Mouse (Mus musculus): ENCODE measurements around the gene Nkain1. TPM values are rescaled to one million over a fixed set of nuclear protein-coding genes. Genes with fewer than 3 reads are reported as not detected.

The Nkain1 gene
- polyA plus RNA-seq, 1 experiment, result not detected

DNA sequence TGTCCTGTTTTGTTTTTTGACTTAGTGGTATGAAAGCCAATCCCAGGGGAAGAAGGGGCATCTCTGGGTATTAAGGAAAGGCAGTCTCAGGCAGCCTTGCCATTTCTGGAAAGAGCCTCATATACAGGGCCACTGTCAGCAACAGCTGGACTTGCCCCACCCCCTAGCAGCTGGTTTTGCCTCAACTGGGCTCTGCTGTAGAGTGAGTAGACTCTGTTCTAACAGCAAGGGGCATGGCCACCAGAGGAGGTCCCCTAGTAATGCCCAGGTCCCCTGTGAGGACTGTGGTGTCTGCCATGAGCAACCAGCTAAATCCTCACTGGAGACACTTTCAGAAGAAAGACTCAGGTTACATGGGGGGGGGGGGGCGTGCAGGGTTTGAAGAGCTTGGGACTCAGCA is 17.0 kb downstream of the Nkain1 start:
- H3K4me3 ChIP-seq (replicated peaks), result no peak overlapping the region
- TF ChIP-seq TAL1 (IDR thresholded peaks at IDR 0.05; ENCODE audit: low read length) (no peak), GATA1 (IDR thresholded peaks at IDR 0.05; ENCODE audit: low read length) (no peak)
- no peaks in the 10 kb centered on the region for H3K27me3 ChIP-seq (ENCODE audit: control insufficient read depth)

DNA sequence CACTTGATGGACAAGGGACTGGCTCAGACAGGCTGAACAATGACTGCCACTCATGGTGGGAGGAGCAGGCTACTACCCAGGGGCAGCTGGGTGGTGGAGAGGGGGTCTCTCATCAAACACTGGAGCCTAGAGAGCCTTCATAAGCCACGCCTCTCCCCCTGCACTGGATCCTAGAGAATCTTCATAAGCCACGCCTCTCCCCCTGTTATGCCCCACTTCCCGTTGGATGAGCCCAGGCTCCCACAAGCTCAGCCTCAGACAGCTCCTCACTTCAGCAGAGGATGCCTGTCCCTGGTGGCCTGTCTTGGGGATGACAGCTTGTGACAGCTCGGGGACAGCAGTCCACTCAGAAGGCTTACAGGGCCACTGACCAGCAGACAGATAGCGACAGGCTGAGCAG is 17.7 kb downstream of the Nkain1 start:
- H3K36me3 ChIP-seq (ENCODE audit: control insufficient read depth), result no peaks in the 10 kb centered on the region
- H3K4me3 ChIP-seq (replicated peaks), result no peak overlapping the region
- no peaks in the 10 kb centered on the region for H3K9me3 ChIP-seq (ENCODE audit: control insufficient read depth, low read length)
- H3K4me1 ChIP-seq (ENCODE audit: control insufficient read depth), result peaks cover 9% of the 10 kb centered on the region
- TF ChIP-seq TAL1 (IDR thresholded peaks at IDR 0.05; ENCODE audit: low read length) (no peak), GATA1 (IDR thresholded peaks at IDR 0.05; ENCODE audit: low read length) (no peak)
- H3K27me3 ChIP-seq (ENCODE audit: control insufficient read depth), result no peaks in the 10 kb centered on the region

More for the DNA sequence above, 17.0 kb downstream of the Nkain1 start:
- Histone ChIP-seq H3K4me1 (ENCODE audit: control insufficient read depth) (peaks cover 9% of the 10 kb centered on the region), H3K9me3 (ENCODE audit: control insufficient read depth, low read length) (no peaks in the 10 kb centered on the region), H3K36me3 (ENCODE audit: control insufficient read depth) (no peaks in the 10 kb centered on the region)

DNA sequence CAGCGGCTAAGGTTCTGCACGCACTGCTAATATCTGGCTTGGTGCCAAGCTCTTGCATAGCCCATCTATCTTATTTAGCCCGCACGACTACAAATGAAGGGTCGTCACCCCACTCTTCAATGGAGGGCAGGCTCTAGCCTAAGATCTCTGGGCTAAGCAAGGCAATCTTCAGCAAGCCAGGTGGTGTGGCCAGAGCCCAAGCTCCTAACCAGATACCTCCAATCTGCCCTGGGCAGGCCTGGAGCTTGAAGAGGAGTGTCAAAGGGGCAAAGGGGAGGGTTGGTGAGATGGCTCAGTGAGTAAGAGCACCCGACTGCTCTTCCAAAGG is 20.9 kb downstream of the Nkain1 start:
- TF ChIP-seq TAL1 (IDR thresholded peaks at IDR 0.05; ENCODE audit: low read length), result no peak
- no peak for TF ChIP-seq GATA1 (IDR thresholded peaks at IDR 0.05; ENCODE audit: low read length)
- peaks cover 4% of the 10 kb centered on the region; the same call in 1 of the 2 replicates for H3K9me3 ChIP-seq (ENCODE audit: control insufficient read depth, low read length)
- no peak overlapping the region for H3K4me3 ChIP-seq (replicated peaks)
- H3K36me3 ChIP-seq (ENCODE audit: control insufficient read depth), result no peaks in the 10 kb centered on the region
- H3K27me3 ChIP-seq (ENCODE audit: control insufficient read depth), result no peaks in the 10 kb centered on the region
- peaks cover 9% of the 10 kb centered on the region for H3K4me1 ChIP-seq (ENCODE audit: control insufficient read depth)

DNA sequence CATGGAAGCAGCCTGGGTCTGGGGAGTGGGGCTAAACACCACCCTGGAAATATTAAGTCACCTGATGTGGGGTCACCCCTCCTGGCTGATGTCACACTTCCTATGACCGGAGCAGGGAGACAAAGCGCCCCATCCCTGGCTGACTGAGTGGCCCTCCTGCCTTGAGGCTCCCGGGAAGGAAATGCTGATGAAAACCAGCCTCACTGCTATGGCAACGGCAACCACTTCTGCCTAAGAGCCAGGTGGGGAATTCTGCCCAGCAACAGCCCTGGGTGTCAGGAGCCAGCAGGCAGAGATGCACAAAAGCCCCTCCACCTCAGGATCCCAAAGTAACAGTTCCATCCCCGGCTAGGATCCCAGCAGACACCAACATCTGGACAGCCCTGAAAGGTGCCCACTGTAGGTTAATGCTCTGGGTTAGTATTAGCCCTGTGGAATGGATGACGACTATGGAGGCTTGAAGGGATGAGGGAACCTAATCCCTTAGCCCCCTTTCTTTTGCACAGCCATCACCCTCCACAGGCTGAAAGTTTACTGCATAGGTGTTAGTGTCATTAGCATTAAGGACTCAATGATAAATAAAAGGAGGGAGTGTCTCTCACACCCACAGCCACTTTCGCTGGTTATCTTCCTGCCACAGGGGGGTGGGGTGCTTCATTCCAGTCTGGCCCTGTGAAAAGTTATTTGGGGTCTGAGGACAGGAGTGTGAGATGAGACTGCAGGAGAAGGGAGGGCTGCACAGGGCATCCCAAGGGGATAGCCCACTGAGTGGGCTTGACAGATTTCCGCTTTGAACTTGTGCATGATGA is 21.5 kb downstream of the Nkain1 start:
- peaks cover 9% of the 10 kb centered on the region for H3K4me1 ChIP-seq (ENCODE audit: control insufficient read depth)
- H3K9me3 ChIP-seq (ENCODE audit: control insufficient read depth, low read length), result peaks cover 4% of the 10 kb centered on the region; the same call in 1 of the 2 replicates
- TF ChIP-seq GATA1 (IDR thresholded peaks at IDR 0.05; ENCODE audit: low read length), result no peak
- TF ChIP-seq TAL1 (IDR thresholded peaks at IDR 0.05; ENCODE audit: low read length), result no peak
- no peaks in the 10 kb centered on the region for H3K36me3 ChIP-seq (ENCODE audit: control insufficient read depth)
- no peaks in the 10 kb centered on the region for H3K27me3 ChIP-seq (ENCODE audit: control insufficient read depth)
- H3K4me3 ChIP-seq (replicated peaks), result no peak overlapping the region

DNA sequence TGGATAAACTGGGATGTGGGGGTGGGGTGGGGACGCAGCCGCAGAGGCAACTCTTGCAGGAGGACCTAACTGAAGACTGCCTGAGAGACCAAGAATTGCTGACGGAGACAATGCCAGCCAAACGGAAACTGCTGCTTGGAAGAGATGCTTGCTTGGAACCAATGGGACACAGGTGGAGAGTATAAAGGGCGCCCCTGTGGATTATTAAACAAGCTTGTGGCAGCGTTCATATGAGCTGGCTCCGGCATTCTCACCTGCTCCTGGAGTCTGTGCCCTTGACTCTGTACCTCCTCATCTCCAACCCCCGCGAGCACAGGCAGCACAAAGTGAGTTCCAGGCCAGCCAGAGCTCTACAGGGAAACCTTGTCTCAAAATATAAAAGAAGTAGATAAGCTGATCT is 23.5 kb downstream of the Nkain1 start:
- Histone ChIP-seq H3K27me3 (ENCODE audit: control insufficient read depth) (0 out of 2 replicates have a peak, but pooled peaks cover 2% of the 10 kb centered on the region), H3K4me3 (replicated peaks) (no peak overlapping the region), H3K9me3 (ENCODE audit: control insufficient read depth, low read length) (peaks cover 4% of the 10 kb centered on the region; the same call in 1 of the 2 replicates), H3K4me1 (ENCODE audit: control insufficient read depth) (peaks cover 9% of the 10 kb centered on the region), H3K36me3 (ENCODE audit: control insufficient read depth) (no peaks in the 10 kb centered on the region)
- TF ChIP-seq GATA1 (IDR thresholded peaks at IDR 0.05; ENCODE audit: low read length), result no peak
- TF ChIP-seq TAL1 (IDR thresholded peaks at IDR 0.05; ENCODE audit: low read length), result no peak

DNA sequence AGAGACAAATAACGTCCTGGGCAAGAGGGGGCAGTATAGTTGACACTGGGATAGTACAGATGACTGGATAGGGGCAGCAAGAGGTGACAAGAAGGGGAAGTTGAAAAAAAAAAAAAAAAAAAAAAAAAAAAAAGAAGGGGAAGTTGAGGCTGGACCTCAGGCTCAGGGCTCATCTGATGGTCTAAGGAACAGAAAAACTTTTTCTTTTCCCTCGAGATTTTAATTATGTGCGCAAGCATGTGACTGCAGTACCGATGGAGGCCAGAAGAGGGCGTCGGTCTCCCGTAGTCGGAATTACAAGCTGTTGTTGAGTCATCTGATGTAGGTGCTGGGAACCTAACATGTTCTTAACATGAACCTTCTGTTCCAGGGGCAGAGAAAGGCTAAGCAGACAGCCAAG is 24.8 kb downstream of the Nkain1 start:
- Histone ChIP-seq H3K9me3 (ENCODE audit: control insufficient read depth, low read length) (peaks cover 4% of the 10 kb centered on the region; the same call in 1 of the 2 replicates), H3K4me3 (replicated peaks) (no peak overlapping the region), H3K27me3 (ENCODE audit: control insufficient read depth) (0 out of 2 replicates have a peak, but pooled peaks cover 2% of the 10 kb centered on the region), H3K36me3 (ENCODE audit: control insufficient read depth) (no peaks in the 10 kb centered on the region), H3K4me1 (ENCODE audit: control insufficient read depth) (peaks cover 9% of the 10 kb centered on the region)
- TF ChIP-seq GATA1 (IDR thresholded peaks at IDR 0.05; ENCODE audit: low read length) (no peak), TAL1 (IDR thresholded peaks at IDR 0.05; ENCODE audit: low read length) (no peak; the same call in 2 of the 3 replicates)

DNA sequence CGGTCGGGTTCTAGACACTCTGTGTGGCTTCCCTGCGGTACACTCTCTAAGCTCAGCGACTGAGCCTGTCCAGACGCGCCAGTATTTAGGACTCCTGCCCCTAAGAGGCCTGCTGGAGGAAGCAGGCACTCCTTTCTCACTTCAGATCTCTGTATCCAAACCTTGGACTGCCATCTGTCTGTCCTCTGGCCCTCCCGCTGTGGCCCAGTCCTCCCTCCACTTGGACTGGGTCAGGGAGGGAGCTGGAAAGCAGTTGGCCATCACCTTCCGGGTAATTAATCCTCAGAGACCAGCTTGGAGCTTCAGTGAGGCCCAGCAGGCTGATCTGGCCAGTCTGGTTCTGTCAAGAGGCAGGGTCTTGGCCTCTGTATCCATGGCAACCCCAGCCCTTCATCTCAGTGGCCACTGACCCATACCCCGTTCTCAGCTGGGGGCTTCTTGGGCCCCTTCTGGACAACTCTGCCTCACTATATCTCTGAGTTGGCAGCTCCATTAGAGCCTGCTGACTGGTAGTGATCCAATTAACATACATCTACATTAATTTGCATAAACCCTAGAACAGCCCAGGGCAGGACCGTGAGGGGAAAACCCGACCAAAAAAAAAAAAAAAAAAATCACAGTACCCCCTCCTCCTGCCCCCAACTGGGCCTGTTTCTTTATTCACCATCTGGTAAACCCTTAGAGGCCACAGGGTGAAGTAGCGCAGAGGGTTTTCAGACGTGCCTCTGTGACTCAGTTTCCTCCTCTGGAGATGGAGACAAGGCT is 27.0 kb downstream of the Nkain1 start:
- no peak for TF ChIP-seq GATA1 (IDR thresholded peaks at IDR 0.05; ENCODE audit: low read length)
- TF ChIP-seq TAL1 (IDR thresholded peaks at IDR 0.05; ENCODE audit: low read length), result no peak
- Histone ChIP-seq H3K9me3 (ENCODE audit: control insufficient read depth, low read length) (peaks cover 4% of the 10 kb centered on the region; the same call in 1 of the 2 replicates), H3K4me1 (ENCODE audit: control insufficient read depth) (no peaks in the 10 kb centered on the region), H3K27me3 (ENCODE audit: control insufficient read depth) (0 out of 2 replicates have a peak, but pooled peaks cover 2% of the 10 kb centered on the region), H3K36me3 (ENCODE audit: control insufficient read depth) (no peaks in the 10 kb centered on the region), H3K4me3 (replicated peaks) (no peak overlapping the region)

DNA sequence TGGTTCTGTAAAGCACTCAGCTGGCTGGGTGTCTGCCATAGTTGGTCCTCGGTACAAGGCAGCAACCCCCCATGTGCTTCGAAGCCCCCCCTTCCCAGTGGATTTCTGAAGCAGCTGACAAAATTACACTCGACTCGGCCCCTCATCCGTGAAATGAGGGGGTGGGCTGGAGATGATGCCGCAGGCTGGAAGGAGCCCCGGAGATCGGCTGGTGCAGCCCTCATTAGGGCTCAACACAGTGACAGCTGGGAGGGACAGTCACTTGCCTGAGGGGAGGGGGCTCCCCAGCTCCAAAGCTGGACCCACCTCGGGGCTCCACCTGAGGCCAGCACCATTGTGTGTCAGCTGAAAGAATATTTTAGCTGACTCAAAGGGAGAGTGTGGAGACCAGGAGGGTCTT is 29.6 kb downstream of the Nkain1 start:
- TF ChIP-seq GATA1 (IDR thresholded peaks at IDR 0.05; ENCODE audit: low read length), result no peak
- TF ChIP-seq TAL1 (IDR thresholded peaks at IDR 0.05; ENCODE audit: low read length), result no peak
- Histone ChIP-seq H3K4me1 (ENCODE audit: control insufficient read depth) (no peaks in the 10 kb centered on the region), H3K27me3 (ENCODE audit: control insufficient read depth) (0 out of 2 replicates have a peak, but pooled peaks cover 2% of the 10 kb centered on the region), H3K36me3 (ENCODE audit: control insufficient read depth) (no peaks in the 10 kb centered on the region), H3K9me3 (ENCODE audit: control insufficient read depth, low read length) (peaks cover 2% of the 10 kb centered on the region; the same call in 1 of the 2 replicates), H3K4me3 (replicated peaks) (no peak overlapping the region)

DNA sequence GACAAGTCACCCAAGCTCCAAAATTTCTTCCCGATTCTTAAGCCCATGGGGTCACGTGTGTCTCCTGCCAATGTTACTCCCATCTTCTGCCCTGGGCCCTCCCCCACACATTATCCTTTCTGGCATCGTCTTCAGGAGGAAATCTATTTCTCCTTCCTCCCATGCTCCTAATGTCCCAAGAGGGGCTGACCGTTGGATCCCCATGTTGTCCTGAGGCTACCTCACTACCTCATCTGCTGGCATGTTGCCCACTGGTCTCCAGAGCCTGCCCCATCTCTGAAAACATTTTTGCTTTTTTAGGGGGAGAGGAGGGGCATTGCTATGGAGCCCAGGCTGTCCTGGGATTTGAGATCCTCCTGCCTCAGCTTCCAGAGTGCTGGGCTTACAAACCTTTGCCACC is 30.9 kb downstream of the Nkain1 start:
- no peak for TF ChIP-seq GATA1 (IDR thresholded peaks at IDR 0.05; ENCODE audit: low read length)
- no peak for TF ChIP-seq TAL1 (IDR thresholded peaks at IDR 0.05; ENCODE audit: low read length)
- 0 out of 2 replicates have a peak, but pooled peaks cover 2% of the 10 kb centered on the region for H3K27me3 ChIP-seq (ENCODE audit: control insufficient read depth)
- no peak overlapping the region for H3K4me3 ChIP-seq (replicated peaks)
- no peaks in the 10 kb centered on the region for H3K9me3 ChIP-seq (ENCODE audit: control insufficient read depth, low read length)
- H3K4me1 ChIP-seq (ENCODE audit: control insufficient read depth), result no peaks in the 10 kb centered on the region
- H3K36me3 ChIP-seq (ENCODE audit: control insufficient read depth), result no peaks in the 10 kb centered on the region

Data from erythroblast, embryonic 14.5 days (primary cell).